Mouse (Mus musculus) hindbrain, embryonic 14.5 days (tissue): ENCODE data around the gene Tctn3. TPM values are rescaled to one million over a fixed set of nuclear protein-coding genes. Genes with fewer than 3 reads are reported as not detected.

ENCODE experiments used
- ATAC-seq: fragments of 200-750 bp; cut with Nextera tagmentation; 2 replicates; pipeline ENCODE4 v1.8.0; 2017; ENCODE audit warnings: moderate number of reproducible peaks, mild to moderate bottlenecking, moderate TSS enrichment, moderate library complexity; ENCODE audit not compliant: low FRiP score
- DNase-seq: peaks from one replicate; pipeline ENCODE4 v3.0.0-alpha.2; 2015; ENCODE audit warnings: low spot score
- H3K27ac ChIP-seq: fragments of 300-500 bp; sonication (generic); 2 replicates; pipeline ENCODE4 v1.5.1; 2014; ENCODE audit warnings: mild to moderate bottlenecking, moderate library complexity
- H3K27me3 ChIP-seq: fragments of 300-500 bp; sonication (generic); 2 replicates; pipeline ENCODE4 v1.6.1; 2014; ENCODE audit warnings: mild to moderate bottlenecking, low read length, mixed read lengths; ENCODE audit not compliant: control insufficient read depth, insufficient read depth
- H3K36me3 ChIP-seq: fragments of 300-500 bp; sonication (generic); replicated peaks from 2 replicates; pipeline ENCODE4 v1.6.1; 2014; ENCODE audit not compliant: control insufficient read depth, insufficient read depth
- H3K4me1 ChIP-seq: fragments of 300-500 bp; sonication (generic); replicated peaks from 2 replicates; pipeline ENCODE4 v1.6.1; 2014; ENCODE audit warnings: antibody characterized with exemption, low read length, mixed read lengths; ENCODE audit not compliant: control insufficient read depth, insufficient read depth
- H3K4me2 ChIP-seq: fragments of 300-500 bp; sonication (generic); replicated peaks from 2 replicates; pipeline ENCODE4 v1.6.1; 2014; ENCODE audit warnings: mild to moderate bottlenecking, moderate library complexity
- H3K4me3 ChIP-seq: fragments of 300-500 bp; sonication (generic); replicated peaks from 2 replicates; pipeline ENCODE4 v1.5.1; 2014; ENCODE audit warnings: mild to moderate bottlenecking, low read length
- H3K9ac ChIP-seq: fragments of 300-500 bp; sonication (generic); 2 replicates; pipeline ENCODE4 v1.6.1; 2014
- H3K9me3 ChIP-seq: fragments of 300-500 bp; sonication (generic); 2 replicates; pipeline ENCODE4 v1.6.1; 2016; ENCODE audit warnings: low read length; ENCODE audit not compliant: control insufficient read depth
- WGBS: fragments of 180-500 bp; shearing (Covaris S2); extraction: QIAGEN DNeasy Blood & Tissue Kit; methylation state at CpG from one replicate; pipeline ENCODE4 v1.1.7; 2014; 5-methylcytosine and 5-hydroxymethylcytosine counted together
- polyA plus RNA-seq: library from polyadenylated mRNA; unstranded; fragments of >200 nt; fragmentation: Nextera tagmentation; extraction: Ambion mirVana; gene quantifications from 2 replicates; pipeline ENCODE4 v1.2.1, GENCODE M21; 2014

Gene Tctn3
- polyA plus RNA-seq, 1 experiment from 2014 or later = 14.0 TPM

DNA sequence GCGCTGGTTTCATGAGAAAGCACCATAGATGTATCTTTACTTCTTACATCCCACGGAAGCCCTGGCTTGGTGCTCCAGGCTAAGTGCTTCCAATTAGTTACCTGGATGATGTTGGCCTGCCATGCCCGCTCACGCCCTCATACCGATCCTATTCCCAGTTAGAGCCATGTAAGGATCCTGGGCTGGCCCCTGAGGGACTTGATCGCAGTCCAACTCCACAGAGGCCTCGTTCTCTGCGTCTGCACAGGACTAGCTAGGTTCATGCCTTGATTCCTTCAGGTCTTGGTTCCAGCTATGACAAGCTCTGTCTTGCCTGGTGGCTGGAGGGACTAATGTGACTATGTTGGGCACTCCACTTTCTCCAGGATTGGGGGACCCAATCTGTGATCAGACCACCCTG, 56.9 kb downstream of the Tctn3 start:
- Histone ChIP-seq H3K9ac (no peak overlapping the region), H3K36me3 (peaks cover 79% of the 10 kb centered on the region), H3K27me3 (no peaks in the 10 kb centered on the region), H3K4me2 (no peak overlapping the region), H3K9me3 (no peaks in the 10 kb centered on the region), H3K4me3 (no peak overlapping the region), H3K27ac (no peak overlapping the region), H3K4me1 (no peaks in the 10 kb centered on the region)
- ATAC-seq (no peak), DNase-seq (no peak)
- 98% methylated on average over 8 of the region's 8 CpGs for WGBS

DNA sequence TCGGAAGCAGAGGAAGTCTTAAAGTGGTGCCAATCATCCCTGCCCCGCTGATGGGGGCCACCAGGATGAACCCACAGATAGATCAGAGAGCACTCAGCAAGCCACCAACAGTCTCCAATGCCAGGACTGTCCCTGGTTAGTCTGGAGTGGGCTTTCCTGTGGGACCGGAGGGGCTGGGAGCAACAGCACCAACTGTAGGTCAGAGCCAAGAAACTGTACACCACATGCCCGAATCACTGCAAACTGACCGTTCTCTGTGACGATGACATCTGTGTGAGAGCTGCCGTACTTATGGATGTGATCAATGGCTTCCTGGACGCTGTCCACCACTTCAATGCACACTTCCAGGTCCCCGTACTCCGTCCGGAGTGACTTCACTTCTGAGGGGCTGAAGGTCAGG, 57.7 kb downstream of the Tctn3 start:
- Histone ChIP-seq H3K4me2 (no peak overlapping the region), H3K9ac (no peak overlapping the region), H3K36me3 (peaks cover 84% of the 10 kb centered on the region), H3K27ac (no peak overlapping the region), H3K9me3 (no peaks in the 10 kb centered on the region), H3K4me3 (no peak overlapping the region), H3K27me3 (no peaks in the 10 kb centered on the region), H3K4me1 (no peaks in the 10 kb centered on the region)
- 96% methylated on average over 11 of the region's 11 CpGs for WGBS
- ATAC-seq (no peak), DNase-seq (no peak)

DNA sequence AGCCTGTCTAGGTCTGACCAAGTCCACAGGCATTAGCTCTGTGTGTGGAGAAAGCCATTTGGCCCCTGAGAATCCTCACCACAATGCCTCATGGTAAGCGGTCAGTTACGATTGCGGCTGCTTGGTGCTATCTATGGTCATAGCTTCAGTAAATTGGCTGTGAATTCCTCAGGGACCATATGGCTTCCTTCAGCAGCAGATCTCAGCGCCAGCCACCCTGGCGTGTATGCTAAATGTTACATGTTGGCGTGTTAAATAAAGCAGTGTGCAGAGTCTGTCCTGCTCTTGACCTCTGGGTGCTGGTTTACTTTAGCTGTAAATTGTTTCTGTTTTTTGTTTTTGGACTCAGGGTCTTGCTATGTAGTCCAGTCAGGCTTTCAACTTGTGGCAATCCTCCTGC, 58.2 kb downstream of the Tctn3 start:
- H3K4me2 ChIP-seq = no peak overlapping the region
- ATAC-seq (no peak), DNase-seq (no peak)
- H3K4me3 ChIP-seq = no peak overlapping the region
- H3K27ac ChIP-seq = no peak overlapping the region
- no peaks in the 10 kb centered on the region for H3K4me1 ChIP-seq
- H3K9ac ChIP-seq = no peak overlapping the region
- H3K27me3 ChIP-seq = no peaks in the 10 kb centered on the region
- WGBS = 88% methylated on average over 6 of the region's 6 CpGs
- H3K9me3 ChIP-seq = no peaks in the 10 kb centered on the region
- H3K36me3 ChIP-seq = peaks cover 84% of the 10 kb centered on the region

DNA sequence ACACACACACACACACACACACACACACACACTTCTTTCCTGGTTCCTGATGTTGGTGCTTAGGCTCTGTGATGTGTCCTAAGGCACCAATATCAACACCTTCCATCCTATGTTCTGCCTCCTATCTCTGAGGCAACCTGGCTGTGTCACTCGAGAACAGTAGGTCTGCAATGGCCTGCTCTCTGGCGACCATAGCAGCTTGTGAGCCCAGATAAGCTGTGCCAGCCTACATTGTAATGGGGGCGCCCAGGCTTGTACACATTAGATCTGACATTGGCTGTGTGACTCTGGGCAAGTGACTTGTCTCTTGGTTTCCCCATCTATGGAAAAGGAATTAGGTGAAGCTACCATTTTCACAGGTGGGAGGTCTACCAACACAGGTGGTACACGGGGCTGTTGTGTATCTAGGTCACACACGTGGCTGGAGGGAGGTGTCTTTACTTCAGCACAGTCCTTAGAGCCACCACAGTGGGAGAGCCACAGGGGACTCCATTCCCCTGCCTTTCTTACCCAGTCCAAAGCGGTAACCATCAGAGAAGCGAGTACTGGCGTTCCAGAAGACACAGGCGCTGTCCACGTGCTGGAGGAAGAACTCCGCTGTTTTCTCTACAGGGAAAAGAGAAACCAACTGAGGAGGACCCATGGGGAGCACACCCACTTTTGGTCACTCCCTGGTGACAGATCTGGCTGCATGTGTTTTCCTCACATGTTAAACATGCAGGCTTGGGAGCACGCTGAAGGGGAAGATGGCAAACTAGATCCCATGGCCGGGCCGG, 58.8 kb downstream of the Tctn3 start:
- Histone ChIP-seq H3K36me3 (peaks cover 81% of the 10 kb centered on the region), H3K9me3 (no peaks in the 10 kb centered on the region), H3K4me1 (no peaks in the 10 kb centered on the region), H3K9ac (no peak overlapping the region), H3K4me2 (no peak overlapping the region), H3K27ac (no peak overlapping the region), H3K27me3 (no peaks in the 10 kb centered on the region), H3K4me3 (no peak overlapping the region)
- no peak for DNase-seq
- WGBS = 94% methylated on average over 14 of the region's 14 CpGs
- no peak for ATAC-seq

DNA sequence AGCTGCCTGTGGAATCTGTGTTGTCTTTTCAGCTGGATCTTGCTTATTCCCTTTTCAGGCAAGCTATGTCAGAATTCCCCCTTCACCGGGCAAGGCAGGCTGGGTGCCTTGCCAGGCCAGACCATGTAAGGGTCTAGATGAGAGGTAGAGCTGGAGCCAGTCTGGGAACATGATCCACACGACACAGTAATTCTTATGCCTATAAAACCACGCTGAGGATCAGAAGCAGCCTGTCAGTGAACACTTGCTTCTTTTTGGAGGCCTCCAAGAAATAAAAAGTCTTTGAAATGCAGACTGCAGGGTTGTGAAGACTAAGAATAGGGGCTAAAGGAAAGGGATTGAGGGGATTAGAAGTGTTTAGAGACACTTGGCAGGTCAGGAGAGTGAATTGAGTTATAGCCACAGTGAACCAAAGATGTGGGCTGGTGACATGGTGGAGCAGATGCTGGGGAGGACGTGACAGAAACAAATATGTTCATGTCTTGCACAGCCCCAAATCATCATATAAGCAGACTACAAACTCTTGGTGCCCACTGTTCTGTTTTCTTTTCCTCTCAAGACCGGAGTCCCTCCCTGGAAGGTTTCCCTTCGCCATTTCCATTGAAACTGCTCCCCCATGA, 62.4 kb downstream of the Tctn3 start:
- H3K27me3 ChIP-seq = no peaks in the 10 kb centered on the region
- H3K4me3 ChIP-seq = no peak overlapping the region
- H3K4me1 ChIP-seq = no peaks in the 10 kb centered on the region
- ATAC-seq (no peak), DNase-seq (no peak)
- H3K27ac ChIP-seq = no peak overlapping the region
- peaks cover 48% of the 10 kb centered on the region for H3K36me3 ChIP-seq
- WGBS = 67% methylated on average over 6 of the region's 6 CpGs
- H3K9me3 ChIP-seq = no peaks in the 10 kb centered on the region
- H3K4me2 ChIP-seq = no peak overlapping the region
- H3K9ac ChIP-seq = no peak overlapping the region

DNA sequence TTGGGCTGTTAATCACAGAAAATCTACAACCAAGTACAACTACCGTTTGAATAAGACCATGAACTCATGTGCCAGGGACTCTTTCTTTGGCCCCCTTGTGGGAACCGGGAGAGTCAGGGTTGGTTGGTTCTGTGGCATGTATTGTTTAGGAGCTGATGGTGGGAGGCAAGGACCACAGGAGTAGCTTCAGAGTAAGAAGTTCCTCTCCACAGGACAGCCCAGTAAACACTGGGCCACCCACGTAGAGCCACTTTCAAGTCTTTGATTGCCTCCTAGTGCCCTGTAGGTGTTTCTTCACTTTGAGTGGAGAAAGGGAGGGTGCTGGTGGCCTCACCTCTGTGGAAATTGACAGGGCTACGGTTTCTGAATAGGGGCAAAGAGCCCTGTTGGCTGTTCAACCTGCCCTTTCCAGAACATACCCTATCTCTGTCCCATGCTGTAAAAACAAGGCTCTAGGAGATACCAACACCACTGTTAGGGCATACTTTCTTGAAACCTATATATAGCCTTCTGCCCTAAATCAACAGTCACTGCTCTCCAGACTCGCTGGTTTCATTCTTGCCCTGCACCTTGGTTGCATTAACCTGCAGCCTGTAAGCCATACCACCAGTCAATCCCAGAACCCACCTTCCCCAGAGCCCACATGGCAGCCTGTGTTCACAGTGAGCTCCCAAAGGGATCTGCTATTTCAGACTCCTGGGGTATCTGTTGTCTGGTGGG, 63.1 kb downstream of the Tctn3 start:
- Histone ChIP-seq H3K27ac (no peak overlapping the region), H3K4me2 (no peak overlapping the region), H3K9me3 (no peaks in the 10 kb centered on the region), H3K36me3 (peaks cover 41% of the 10 kb centered on the region), H3K27me3 (no peaks in the 10 kb centered on the region), H3K4me1 (no peaks in the 10 kb centered on the region), H3K4me3 (no peak overlapping the region), H3K9ac (no peak overlapping the region)
- 29% methylated on average over 5 of the region's 5 CpGs for WGBS
- DNase-seq (no peak), ATAC-seq (no peak)

DNA sequence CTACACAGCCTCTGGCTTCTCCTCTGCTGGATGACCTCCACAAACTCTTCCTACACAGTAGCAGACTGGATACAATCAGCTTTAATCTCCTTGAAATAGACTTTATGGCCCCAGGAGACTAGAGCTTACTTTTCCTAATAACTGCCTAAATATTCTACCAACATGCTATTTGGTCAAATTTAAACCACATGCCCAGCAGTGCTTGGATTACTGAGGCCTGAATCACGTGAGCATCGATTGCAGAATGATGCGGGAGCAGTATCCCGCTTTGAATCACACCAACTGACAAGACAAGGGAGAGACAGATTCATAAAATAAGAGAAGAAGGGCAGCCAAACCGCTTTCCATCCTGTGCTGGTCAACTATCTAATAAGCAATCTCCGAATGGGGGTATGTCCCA, 63.6 kb downstream of the Tctn3 start:
- Histone ChIP-seq H3K36me3 (peaks cover 35% of the 10 kb centered on the region), H3K27ac (no peak overlapping the region), H3K4me2 (no peak overlapping the region), H3K9ac (no peak overlapping the region), H3K4me1 (no peaks in the 10 kb centered on the region), H3K9me3 (no peaks in the 10 kb centered on the region), H3K27me3 (no peaks in the 10 kb centered on the region), H3K4me3 (no peak overlapping the region)
- ATAC-seq = no peak
- 78% methylated on average over 6 of the region's 6 CpGs for WGBS
- DNase-seq = no peak

Other genes with a start within 250 kb of the Tctn3 start
- gene Sorbs1, start 98.5 kb downstream of the Tctn3 start, polyA plus RNA-seq = 88.4 and 98.8 TPM in 2 replicates
- 45.5 and 50.4 TPM in 2 replicates for gene Aldh18a1, start 23.8 kb downstream of the Tctn3 start, polyA plus RNA-seq
- gene Entpd1, start 133 bp upstream of the Tctn3 start, polyA plus RNA-seq = 9.3 and 9.6 TPM in 2 replicates
- gene Cc2d2b, start 136.5 kb upstream of the Tctn3 start, polyA plus RNA-seq = 0.55 TPM in 1 of 2 replicates, not detected in the other
- gene Ccnj, start 219.0 kb upstream of the Tctn3 start, polyA plus RNA-seq = 11.7 and 13.3 TPM in 2 replicates